Mouse (Mus musculus) CD8-positive naive resting alpha-beta T cell, adult 2 months (primary cell): ENCODE results near the gene Tmem165.

Experiments
- DNase-seq, 2 experiments: peaks; one replicate each; pipeline ENCODE4 v3.0.0; 2022; ENCODE audit warnings: low read depth in 2 of 2, low spot score in 2 of 2

Tmem165 gene

GRCm38 (mm10) chr5:76243929-76244328 is 60.2 kb downstream of the Tmem165 start:
- no peak for DNase-seq

DNA sequence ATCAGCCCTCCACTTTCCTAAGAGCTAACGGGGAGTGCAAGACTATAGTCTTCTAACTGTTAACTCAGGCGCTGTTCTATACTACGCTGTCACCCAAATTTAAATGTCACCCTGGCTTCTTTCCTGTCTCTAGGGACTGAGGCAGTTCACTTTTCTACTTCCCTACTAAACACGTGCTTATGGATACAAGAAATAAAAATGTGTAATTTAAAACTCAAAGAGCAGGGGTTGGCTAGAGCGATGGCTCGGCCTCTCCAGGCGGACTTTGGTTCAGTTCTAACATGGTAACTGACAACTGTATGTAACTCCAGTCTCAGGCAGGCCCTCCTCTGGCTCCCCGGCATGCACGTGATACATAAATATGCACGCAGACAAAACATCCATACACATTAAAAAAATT is 60.8 kb downstream of the Tmem165 start:
- no peak for DNase-seq

- no peak for DNase-seq
These were observed 61.7 kb downstream of the Tmem165 start for GRCm38 (mm10) chr5:76245419-76245818.

DNA sequence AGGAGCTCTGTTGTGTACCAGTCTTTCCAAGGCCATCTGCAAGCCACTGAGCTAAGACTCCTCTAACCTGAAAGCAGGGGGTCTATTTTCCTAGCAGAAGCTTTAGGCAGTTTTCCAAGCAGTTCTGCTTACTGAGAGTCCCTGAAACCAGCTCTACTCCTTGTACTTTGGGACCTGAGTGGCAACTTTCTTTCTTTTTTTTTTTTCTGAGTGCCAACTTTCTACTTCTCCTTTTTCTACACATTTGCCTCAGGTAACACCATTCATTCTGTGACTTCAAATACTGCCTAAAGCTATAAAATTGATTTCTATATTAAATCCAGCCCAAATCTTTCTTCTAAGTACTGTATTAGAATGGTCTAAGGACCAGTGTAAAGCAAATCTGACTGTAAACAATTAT is 62.9 kb downstream of the Tmem165 start:
- DNase-seq = no peak

DNA sequence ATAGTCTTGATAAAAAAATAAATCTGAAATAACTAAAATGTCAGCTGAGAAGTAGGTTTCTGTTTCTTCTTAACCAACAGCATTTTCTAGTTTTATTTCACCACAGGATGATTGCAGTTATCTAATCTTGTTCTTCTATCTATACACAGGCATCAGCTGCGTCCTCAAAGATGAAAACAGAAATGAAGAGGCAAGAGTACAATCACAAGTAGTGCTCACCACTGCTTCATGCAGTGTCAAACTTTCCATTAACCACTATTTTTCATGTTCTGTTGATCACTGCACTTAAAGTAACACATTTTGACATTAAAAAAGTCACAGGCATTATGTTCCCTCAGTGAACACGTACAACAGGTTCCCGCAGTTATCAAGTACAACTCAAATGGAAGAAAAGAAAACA is 67.3 kb downstream of the Tmem165 start:
- no peak for DNase-seq
